8 mouse cellular contexts compared by ENCODE assay signal in the genomic region with DNA sequence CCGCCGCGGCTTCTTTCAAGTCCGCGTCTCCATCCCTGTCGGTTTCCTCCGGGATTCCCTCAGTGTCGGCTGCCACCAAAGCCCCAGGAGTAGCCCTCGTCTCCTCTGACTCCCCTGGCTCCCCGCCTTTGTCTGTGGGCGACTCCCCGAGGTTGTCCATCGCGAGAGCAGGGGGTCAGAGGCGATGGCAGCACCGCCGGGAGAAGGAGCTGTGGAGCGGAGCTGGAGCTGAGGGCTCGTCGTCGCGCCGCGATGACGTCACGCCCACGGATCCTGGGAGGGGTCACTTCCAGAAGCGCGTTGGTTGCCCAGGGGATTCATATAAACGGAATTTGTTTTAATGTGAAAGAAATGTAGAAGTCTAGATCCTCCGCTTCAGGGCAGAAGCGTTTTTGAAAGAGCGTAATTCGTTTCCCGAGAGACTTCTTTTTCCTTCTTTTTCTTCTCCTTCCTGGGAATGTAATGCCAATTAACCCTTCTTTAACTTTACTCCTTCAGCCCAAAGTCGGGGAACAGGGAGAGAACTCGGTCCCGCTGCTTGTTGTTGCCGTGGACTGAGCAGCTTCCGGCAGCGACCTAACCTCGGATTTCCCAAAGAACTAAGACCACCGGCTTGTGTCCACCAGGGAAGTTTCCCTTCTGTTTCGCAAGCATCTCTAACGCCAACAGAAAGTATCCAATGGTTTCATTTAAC. TPM values are rescaled to one million over a fixed set of nuclear protein-coding genes. Genes with fewer than 3 reads are reported as not detected.
DNase-seq lines count a peak whose midpoint lies in the region; ATAC-seq and TF ChIP-seq lines count a peak whose summit lies in the region.

No protein-coding gene starts in this region.

- H3K4me1 ChIP-seq in erythroblast, embryonic 14.5 days (ENCODE audit: control insufficient read depth) = peaks cover 54% of the 10 kb centered on the region
- H3K4me1 ChIP-seq in heart, embryonic 12.5 days (replicated peaks) = peaks cover 19% of the 10 kb centered on the region
- peaks cover 14% of the 10 kb centered on the region for H3K4me1 ChIP-seq in kidney, postnatal 0 days (replicated peaks; ENCODE audit: insufficient read depth, low read length)
- H3K4me1 ChIP-seq in liver, embryonic 11.5 days (replicated peaks; ENCODE audit: control insufficient read depth, insufficient read depth, low read length) = peaks cover 16% of the 10 kb centered on the region
- H3K4me1 ChIP-seq in stomach, embryonic 14.5 days (ENCODE audit: control insufficient read depth, insufficient read depth, low read length) = peaks cover 22% of the 10 kb centered on the region

- H3K27me3 ChIP-seq in erythroblast, embryonic 14.5 days (ENCODE audit: control insufficient read depth) = peaks cover 3% of the 10 kb centered on the region; the same call in 1 of the 2 replicates
- no peaks in the 10 kb centered on the region for H3K27me3 ChIP-seq in heart, embryonic 12.5 days (replicated peaks)
- no peaks in the 10 kb centered on the region for H3K27me3 ChIP-seq in kidney, postnatal 0 days (ENCODE audit: insufficient read depth, low read length)
- no peaks in the 10 kb centered on the region for H3K27me3 ChIP-seq in liver, embryonic 11.5 days (replicated peaks; ENCODE audit: control insufficient read depth, insufficient read depth, low read length)
- H3K27me3 ChIP-seq in stomach, embryonic 14.5 days (ENCODE audit: control insufficient read depth, insufficient read depth, low read length) = no peaks in the 10 kb centered on the region

- DNase-seq in B cell, adult 2 months = peak; percentile 90
- peak; percentile 98 for DNase-seq in brain, embryonic 14.5 days (ENCODE audit: low read depth)
- peak; percentile 95 for DNase-seq in kidney, postnatal 0 days (ENCODE audit: low spot score)
- peak; percentile 89 for DNase-seq in liver, embryonic 11.5 days (ENCODE audit: low spot score)
- DNase-seq in naive thymus-derived CD4-positive, alpha-beta T cell, adult 2 months (ENCODE audit: low read depth) = peak; percentile 88

- H3K36me3 ChIP-seq in erythroblast, embryonic 14.5 days (ENCODE audit: control insufficient read depth) = peaks cover 22% of the 10 kb centered on the region
- peaks cover 21% of the 10 kb centered on the region for H3K36me3 ChIP-seq in heart, embryonic 12.5 days
- H3K36me3 ChIP-seq in kidney, postnatal 0 days (ENCODE audit: insufficient read depth, low read length) = peaks cover 9% of the 10 kb centered on the region
- peaks cover 9% of the 10 kb centered on the region for H3K36me3 ChIP-seq in liver, embryonic 11.5 days (ENCODE audit: control insufficient read depth, insufficient read depth, low read length)
- peaks cover 14% of the 10 kb centered on the region for H3K36me3 ChIP-seq in stomach, embryonic 14.5 days (ENCODE audit: control insufficient read depth, insufficient read depth, low read length)

- peak; percentile 65 for ATAC-seq in heart, embryonic 12.5 days (ENCODE audit: insufficient number of reproducible peaks, low FRiP score)
- ATAC-seq in kidney, postnatal 0 days (replicated peaks; ENCODE audit: low FRiP score, low read depth) = peak; percentile 57
- ATAC-seq in liver, embryonic 11.5 days (replicated peaks; ENCODE audit: low FRiP score) = peak; percentile 59
- ATAC-seq in stomach, embryonic 14.5 days (ENCODE audit: insufficient number of reproducible peaks, insufficient read depth, low FRiP score, low read depth) = peak; percentile 38; the same call in 1 of the 2 replicates

- H3K9ac ChIP-seq in heart, embryonic 12.5 days = peak overlapping the region; percentile 80
- H3K9ac ChIP-seq in kidney, postnatal 0 days (ENCODE audit: low read depth, low read length) = peak overlapping the region; percentile 90
- peak overlapping the region; percentile 85 for H3K9ac ChIP-seq in liver, embryonic 11.5 days (ENCODE audit: low read depth, low read length)
- peak overlapping the region; percentile 67 for H3K9ac ChIP-seq in stomach, embryonic 14.5 days (replicated peaks; ENCODE audit: low read depth, low read length)

- H3K4me3 ChIP-seq in erythroblast, embryonic 14.5 days (replicated peaks) = peak overlapping the region; percentile 99
- peak overlapping the region; percentile 86 for H3K4me3 ChIP-seq in heart, embryonic 12.5 days
- H3K4me3 ChIP-seq in kidney, postnatal 0 days (replicated peaks; ENCODE audit: low read depth, low read length) = peak overlapping the region; percentile 91
- peak overlapping the region; percentile 92 for H3K4me3 ChIP-seq in liver, embryonic 11.5 days (ENCODE audit: low read depth, low read length)
- peak overlapping the region; percentile 69 for H3K4me3 ChIP-seq in stomach, embryonic 14.5 days (ENCODE audit: low read depth, low read length)

- no peak for TF ChIP-seq CTCF in brain, embryonic 14.5 days (IDR thresholded peaks at IDR 0.05; ENCODE audit: borderline replicate concordance, extremely low read depth, insufficient read depth, insufficient read length)
- peak; percentile 51 for TF ChIP-seq CTCF in kidney, postnatal 0 days (IDR thresholded peaks at IDR 0.05; ENCODE audit: low read depth)

- no peaks in the 10 kb centered on the region for H3K9me3 ChIP-seq in erythroblast, embryonic 14.5 days (ENCODE audit: control insufficient read depth, low read length)
- H3K9me3 ChIP-seq in heart, embryonic 12.5 days (replicated peaks) = no peaks in the 10 kb centered on the region
- H3K9me3 ChIP-seq in kidney, postnatal 0 days (replicated peaks; ENCODE audit: low read length) = no peaks in the 10 kb centered on the region
- H3K9me3 ChIP-seq in liver, embryonic 11.5 days (ENCODE audit: control insufficient read depth, low read length) = no peaks in the 10 kb centered on the region
- no peaks in the 10 kb centered on the region for H3K9me3 ChIP-seq in stomach, embryonic 14.5 days (ENCODE audit: control insufficient read depth, low read depth, low read length)

- peak overlapping the region; percentile 31; the same call in 1 of the 2 replicates for H3K27ac ChIP-seq in heart, embryonic 12.5 days (ENCODE audit: poor library complexity, severe bottlenecking)
- H3K27ac ChIP-seq in kidney, postnatal 0 days = peak overlapping the region; percentile 66; the same call in 1 of the 2 replicates
- peak overlapping the region; percentile 70 for H3K27ac ChIP-seq in liver, embryonic 11.5 days (ENCODE audit: low read depth, low read length)
- peak overlapping the region; percentile 34; the same call in 1 of the 2 replicates for H3K27ac ChIP-seq in stomach, embryonic 14.5 days (ENCODE audit: low read length)

- TF ChIP-seq POLR2A in brain, embryonic 14.5 days (IDR thresholded peaks at IDR 0.05; ENCODE audit: borderline replicate concordance, extremely low read depth, insufficient read depth, insufficient read length, poor library complexity, severe bottlenecking) = peak; percentile 27; the same call in 1 of the 2 replicates

- under 1% methylated on average over 45 of the region's 45 CpGs for WGBS in heart, embryonic 12.5 days
- 0% methylated on average over 45 of the region's 45 CpGs for WGBS in kidney, postnatal 0 days
- WGBS in liver, embryonic 11.5 days = under 1% methylated on average over 45 of the region's 45 CpGs
- under 1% methylated on average over 45 of the region's 45 CpGs for WGBS in stomach, embryonic 14.5 days

- H3K4me2 ChIP-seq in heart, embryonic 12.5 days = peak overlapping the region; percentile 95
- peak overlapping the region; percentile 85 for H3K4me2 ChIP-seq in kidney, postnatal 0 days (ENCODE audit: low read length)
- peak overlapping the region; percentile 88 for H3K4me2 ChIP-seq in liver, embryonic 11.5 days
- peak overlapping the region; percentile 89 for H3K4me2 ChIP-seq in stomach, embryonic 14.5 days (replicated peaks; ENCODE audit: low read depth, low read length)

RNA-seq across cellular contexts. Expression of gene Anks1, which starts 1.4 kb away (rescaled TPM):
- 84.7 and 119 TPM in 2 replicates for polyA plus RNA-seq in brain, embryonic 14.5 days (2012; rRNA removed)
- 0.30 and 0.39 TPM in 2 replicates for polyA plus RNA-seq in erythroblast, embryonic 14.5 days (2012)
- 11.5 and 12.1 TPM in 2 replicates for polyA plus RNA-seq in heart, embryonic 12.5 days (2016; fragmentation: Nextera tagmentation; extraction: Ambion mirVana)
- polyA plus RNA-seq in kidney, postnatal 0 days (2015; fragmentation: Nextera tagmentation; extraction: Ambion mirVana) = 10.5 and 11.3 TPM in 2 replicates
- polyA plus RNA-seq in liver, embryonic 11.5 days (2014; fragmentation: Nextera tagmentation; extraction: Ambion mirVana) = 8.3 and 8.9 TPM in 2 replicates
- 19.5 and 19.8 TPM in 2 replicates for polyA plus RNA-seq in stomach, embryonic 14.5 days (2014; fragmentation: Nextera tagmentation; extraction: Ambion mirVana)

RNA-seq across cellular contexts. Expression of gene Taf11, which starts 2.0 kb away (rescaled TPM):
- polyA plus RNA-seq in brain, embryonic 14.5 days (2012; rRNA removed) = 40.5 and 41.3 TPM in 2 replicates
- polyA plus RNA-seq in erythroblast, embryonic 14.5 days (2012) = 5.0 and 6.3 TPM in 2 replicates
- 48.6 and 56.2 TPM in 2 replicates for polyA plus RNA-seq in heart, embryonic 12.5 days (2016; fragmentation: Nextera tagmentation; extraction: Ambion mirVana)
- polyA plus RNA-seq in kidney, postnatal 0 days (2015; fragmentation: Nextera tagmentation; extraction: Ambion mirVana) = 55.5 and 58.1 TPM in 2 replicates
- 61.0 and 70.0 TPM in 2 replicates for polyA plus RNA-seq in liver, embryonic 11.5 days (2014; fragmentation: Nextera tagmentation; extraction: Ambion mirVana)
- 63.3 and 67.9 TPM in 2 replicates for polyA plus RNA-seq in stomach, embryonic 14.5 days (2014; fragmentation: Nextera tagmentation; extraction: Ambion mirVana)

RNA-seq across cellular contexts. Expression of gene Uhrf1bp1, which starts 51.4 kb away (rescaled TPM):
- 13.0 and 16.7 TPM in 2 replicates for polyA plus RNA-seq in brain, embryonic 14.5 days (2012; rRNA removed)
- 0.19 and 0.25 TPM in 2 replicates for polyA plus RNA-seq in erythroblast, embryonic 14.5 days (2012)
- 6.4 and 7.2 TPM in 2 replicates for polyA plus RNA-seq in heart, embryonic 12.5 days (2016; fragmentation: Nextera tagmentation; extraction: Ambion mirVana)
- 3.4 and 3.6 TPM in 2 replicates for polyA plus RNA-seq in kidney, postnatal 0 days (2015; fragmentation: Nextera tagmentation; extraction: Ambion mirVana)
- polyA plus RNA-seq in liver, embryonic 11.5 days (2014; fragmentation: Nextera tagmentation; extraction: Ambion mirVana) = 9.2 and 9.4 TPM in 2 replicates
- 6.4 and 7.5 TPM in 2 replicates for polyA plus RNA-seq in stomach, embryonic 14.5 days (2014; fragmentation: Nextera tagmentation; extraction: Ambion mirVana)

Comparison
In these comparisons a context has a peak if more than half of its experiments do, and no peak if none do; other contexts are left out.
1. Peak in every context shown above with its lines: DNase-seq, ATAC-seq, H3K4me3 ChIP-seq and H3K27ac ChIP-seq.